Comparison of ENCODE assay signal across 22 mouse cellular contexts in genomic region chr3:144811821-144812220, GRCm38 (mm10). TPM values are rescaled to one million over a fixed set of nuclear protein-coding genes. Genes with fewer than 3 reads are reported as not detected.
DNase-seq lines count a peak whose midpoint lies in the region; ATAC-seq and TF ChIP-seq lines count a peak whose summit lies in the region.
"Had no signal": no experiment of that assay in that cellular context is flagged by ENCODE, and none has a peak within 500 bp of the region (broad histone marks: within the 10 kb centered on the region; RNA-seq: fewer than 3 reads in every experiment).

No protein-coding gene starts in this region.

- TF ChIP-seq POLR2A in testis, adult 2 months (IDR thresholded peaks at IDR 0.05; ENCODE audit: control insufficient read depth, low read depth, low read length), result no peak

- no peaks in the 10 kb centered on the region for H3K4me1 ChIP-seq in kidney, embryonic 14.5 days (ENCODE audit: control insufficient read depth, insufficient read depth, low read length)
- no peaks in the 10 kb centered on the region for H3K4me1 ChIP-seq in testis, adult 2 months (ENCODE audit: control insufficient read depth, insufficient read depth, low read length)
- 0 out of 2 replicates have a peak, but pooled peaks cover 2% of the 10 kb centered on the region for H3K4me1 ChIP-seq in forebrain, embryonic 16.5 days (replicated peaks; ENCODE audit: control insufficient read depth, insufficient read depth, low read length)
- H3K4me1 ChIP-seq: hindbrain, embryonic 13.5 days; limb, embryonic 15.5 days; neural tube, embryonic 15.5 days had no signal

- H3K36me3 ChIP-seq in kidney, embryonic 14.5 days (ENCODE audit: control insufficient read depth, insufficient read depth, low read length), result no peaks in the 10 kb centered on the region
- H3K36me3 ChIP-seq in testis, adult 2 months (ENCODE audit: control insufficient read depth, insufficient read depth, low read length), result no peaks in the 10 kb centered on the region
- no peaks in the 10 kb centered on the region for H3K36me3 ChIP-seq in forebrain, embryonic 16.5 days (ENCODE audit: control insufficient read depth, insufficient read depth)
- H3K36me3 ChIP-seq: hindbrain, embryonic 13.5 days; limb, embryonic 15.5 days; neural tube, embryonic 15.5 days had no signal

- no peaks in the 10 kb centered on the region for H3K9me3 ChIP-seq in kidney, embryonic 14.5 days (ENCODE audit: control insufficient read depth, low read length)
- H3K9me3 ChIP-seq in forebrain, embryonic 16.5 days (ENCODE audit: control insufficient read depth, low read length), result no peaks in the 10 kb centered on the region
- H3K9me3 ChIP-seq: hindbrain, embryonic 13.5 days; limb, embryonic 15.5 days; neural tube, embryonic 15.5 days had no signal

- DNase-seq in kidney, postnatal 10 days, result peak; percentile 5
- no peak for DNase-seq in testis, postnatal 10 days (ENCODE audit: low spot score)
- DNase-seq in heart, adult 8-10 months (ENCODE audit: low spot score), result no peak
- DNase-seq: adrenal gland, adult 8-10 months; B cell, adult 2 months; cerebellum, adult 18-20 months; gastrocnemius, postnatal 10 days; heart, postnatal 14 days; kidney, adult 11 months; layer of hippocampus, postnatal 36 days; right cerebral cortex, postnatal 25 days had no signal

- H3K27ac ChIP-seq in kidney, embryonic 14.5 days (ENCODE audit: low read depth, low read length), result no peak overlapping the region
- H3K27ac ChIP-seq in testis, adult 2 months (ENCODE audit: control insufficient read depth, insufficient read depth, low read depth, low read length), result no peak overlapping the region
- no peak overlapping the region for H3K27ac ChIP-seq in forebrain, embryonic 16.5 days (ENCODE audit: low read length)
- H3K27ac ChIP-seq: hindbrain, embryonic 13.5 days; limb, embryonic 15.5 days; neural tube, embryonic 15.5 days had no signal

- TF ChIP-seq CTCF in testis, adult 2 months (IDR thresholded peaks at IDR 0.05; ENCODE audit: control insufficient read depth, insufficient read depth, insufficient replicate concordance, low read depth, low read length), result peak; percentile 13; the same call in 1 of the 2 replicates

- H3K9ac ChIP-seq in kidney, embryonic 14.5 days (ENCODE audit: low read depth, low read length), result no peak overlapping the region
- H3K9ac ChIP-seq in forebrain, embryonic 16.5 days (replicated peaks; ENCODE audit: low read depth, low read length), result no peak overlapping the region
- H3K9ac ChIP-seq: hindbrain, embryonic 13.5 days; limb, embryonic 15.5 days; neural tube, embryonic 15.5 days had no signal

- H3K4me3 ChIP-seq in kidney, embryonic 14.5 days (ENCODE audit: low read length), result no peak overlapping the region
- no peak overlapping the region for H3K4me3 ChIP-seq in testis, adult 2 months (ENCODE audit: control insufficient read depth, low read depth, low read length)
- no peak overlapping the region for H3K4me3 ChIP-seq in forebrain, embryonic 16.5 days (replicated peaks; ENCODE audit: low read length)
- H3K4me3 ChIP-seq: hindbrain, embryonic 13.5 days; limb, embryonic 15.5 days; neural tube, embryonic 15.5 days had no signal

- H3K4me2 ChIP-seq in kidney, embryonic 14.5 days (replicated peaks; ENCODE audit: low read depth, low read length), result no peak overlapping the region
- no peak overlapping the region for H3K4me2 ChIP-seq in forebrain, embryonic 16.5 days (ENCODE audit: low read length)
- H3K4me2 ChIP-seq: heart, embryonic 11.5 days; hindbrain, embryonic 13.5 days; limb, embryonic 15.5 days; neural tube, embryonic 15.5 days had no signal

- 45% methylated on average over 3 of the region's 3 CpGs for WGBS in kidney, embryonic 14.5 days
- 39% methylated on average over 3 of the region's 3 CpGs for WGBS in forebrain, embryonic 16.5 days

- no peaks in the 10 kb centered on the region for H3K27me3 ChIP-seq in kidney, embryonic 14.5 days (ENCODE audit: control insufficient read depth, insufficient read depth, low read length)
- H3K27me3 ChIP-seq in testis, adult 2 months (ENCODE audit: control insufficient read depth, insufficient read depth, low read length), result no peaks in the 10 kb centered on the region
- no peaks in the 10 kb centered on the region for H3K27me3 ChIP-seq in forebrain, embryonic 16.5 days (replicated peaks; ENCODE audit: control insufficient read depth, insufficient read depth, low read length)
- H3K27me3 ChIP-seq: hindbrain, embryonic 13.5 days; limb, embryonic 15.5 days; neural tube, embryonic 15.5 days had no signal

- ATAC-seq in kidney, embryonic 14.5 days (ENCODE audit: low FRiP score, low TSS enrichment), result no peak
- ATAC-seq in erythroblast, adult 5-6 weeks (replicated peaks; ENCODE audit: low FRiP score, poor library complexity, severe bottlenecking), result 0 out of 2 replicates have a peak, but pooled peaks have one; percentile 62
- no peak for ATAC-seq in forebrain, embryonic 16.5 days

RNA-seq across cellular contexts. Expression of gene Clca3a2, which starts 7.5 kb away (rescaled TPM):
- not detected in 2 replicates for polyA plus RNA-seq in kidney, embryonic 14.5 days (2014; fragmentation: Nextera tagmentation; extraction: Ambion mirVana)
- 0.12 and 2.5 TPM in 2 replicates for polyA plus RNA-seq in testis, adult 2 months (2012; rRNA removed)
- total RNA-seq in erythroblast, adult 5-6 weeks (2015; ENCODE audit: low replicate concordance), result not detected in 2 replicates
- not detected in 2 replicates for total RNA-seq in erythroblast, adult 5-6 weeks (2017; ENCODE audit: low replicate concordance)
- under 1 TPM in 3 of 4 experiments, not detected in 1; 0.09 to 0.41 (median 0.20) TPM for total RNA-seq in heart, adult 8-10 months (2022)
- not detected in 2 replicates for polyA plus RNA-seq in forebrain, embryonic 16.5 days (2015; fragmentation: Nextera tagmentation; extraction: Ambion mirVana)
- total RNA-seq: adrenal gland, adult 8-10 months; gastrocnemius, postnatal 10 days; layer of hippocampus, postnatal 36 days; monocyte, adult 5-6 weeks had no signal
- polyA plus RNA-seq: embryonic facial prominence, embryonic 11.5 days; hindbrain, embryonic 13.5 days had no signal

RNA-seq across cellular contexts. Expression of gene Clca3b, which starts 37.3 kb away (rescaled TPM):
- polyA plus RNA-seq in kidney, embryonic 14.5 days (2014; fragmentation: Nextera tagmentation; extraction: Ambion mirVana), result 0.05 TPM in 1 of 2 replicates, not detected in the other
- polyA plus RNA-seq in testis, adult 2 months (2012; rRNA removed), result 0.02 and 0.10 TPM in 2 replicates
- not detected in 2 replicates for total RNA-seq in erythroblast, adult 5-6 weeks (2015; ENCODE audit: low replicate concordance)
- total RNA-seq in erythroblast, adult 5-6 weeks (2017; ENCODE audit: low replicate concordance), result not detected in 2 replicates
- total RNA-seq in heart, adult 8-10 months (2022), result not detected
- polyA plus RNA-seq in forebrain, embryonic 16.5 days (2015; fragmentation: Nextera tagmentation; extraction: Ambion mirVana), result not detected in 2 replicates
- total RNA-seq: adrenal gland, adult 8-10 months; gastrocnemius, postnatal 10 days; heart, postnatal 14 days; layer of hippocampus, postnatal 36 days; left cerebral cortex, postnatal 25 days; monocyte, adult 5-6 weeks had no signal
- polyA plus RNA-seq: embryonic facial prominence, embryonic 11.5 days; heart, embryonic 11.5 days; hindbrain, embryonic 13.5 days; limb, embryonic 15.5 days; neural tube, embryonic 15.5 days had no signal

RNA-seq across cellular contexts. Expression of gene Clca3a1, which starts 51.0 kb away (rescaled TPM):
- polyA plus RNA-seq in kidney, embryonic 14.5 days (2014; fragmentation: Nextera tagmentation; extraction: Ambion mirVana), result 8.2 and 11.1 TPM in 2 replicates
- polyA plus RNA-seq in testis, adult 2 months (2012; rRNA removed), result 1.5 and 1.6 TPM in 2 replicates
- total RNA-seq in erythroblast, adult 5-6 weeks (2015; ENCODE audit: low replicate concordance), result 4.2 and 11.5 TPM in 2 replicates
- 9.4 and 11.4 TPM in 2 replicates for total RNA-seq in erythroblast, adult 5-6 weeks (2017; ENCODE audit: low replicate concordance)
- total RNA-seq in heart, adult 8-10 months (2022), result 1 to 10 TPM in 1 of 4 experiments, under 1 TPM in 3; 0.66 to 1.3 (median 0.76) TPM
- 0.35 and 0.70 TPM in 2 replicates for polyA plus RNA-seq in forebrain, embryonic 16.5 days (2015; fragmentation: Nextera tagmentation; extraction: Ambion mirVana)
- total RNA-seq: monocyte, adult 5-6 weeks had no signal
